Mouse (Mus musculus): ENCODE measurements around the gene Mus81. TPM values are rescaled to one million over a fixed set of nuclear protein-coding genes. Genes with fewer than 3 reads are reported as not detected.

Mus81 gene
- total RNA-seq, 1 experiment = 31.3 TPM

- H3K4me1 ChIP-seq (ENCODE audit: control insufficient read depth in 2 of 2, insufficient read depth in 2 of 2, low read length in 2 of 2, poor library complexity in 1 of 2) = peaks cover 2 to 9% of the 10 kb centered on the region in 2 experiments; a peak in 3 of 4 replicates
- TF ChIP-seq HCFC1 (IDR thresholded peaks at IDR 0.05; ENCODE audit: borderline replicate concordance, insufficient read depth, low read length) = no peak
- TF ChIP-seq ZNF384 (IDR thresholded peaks at IDR 0.05; ENCODE audit: low read depth, low read length) = no peak
- no peak for TF ChIP-seq CHD2 (IDR thresholded peaks at IDR 0.05; ENCODE audit: low read depth, low read length)
- TF ChIP-seq ZC3H11A (IDR thresholded peaks at IDR 0.05; ENCODE audit: borderline replicate concordance, low read depth, low read length) = no peak
- TF ChIP-seq MAFK (IDR thresholded peaks at IDR 0.05; ENCODE audit: insufficient read depth, low read depth, low read length) = no peak
- no peaks in the 10 kb centered on the region for H3K9me3 ChIP-seq (ENCODE audit: control insufficient read depth, insufficient read depth, low read depth, low read length)
- DNase-seq (ENCODE audit: low read depth, low spot score) = no peak
- in situ Hi-C loops (cut with MboI; ENCODE audit: low sequenced_read_pairs in 2 of 2, unreplicated experiment in 2 of 2) = no loop called here
- peak overlapping the region; percentile 77 to 96 for H3K4me3 ChIP-seq (ENCODE audit: insufficient read depth in 1 of 2, low read depth in 1 of 2, low read length in 2 of 2, poor library complexity in 1 of 2, severe bottlenecking in 1 of 2)
- H3K9ac ChIP-seq (ENCODE audit: insufficient read depth, low read depth, low read length, poor library complexity, severe bottlenecking) = peak overlapping the region; percentile 81
- H3K36me3 ChIP-seq (ENCODE audit: control insufficient read depth, insufficient read depth, low read length, poor library complexity, severe bottlenecking) = 0 out of 2 replicates have a peak, but pooled peaks cover 5% of the 10 kb centered on the region
- no peak overlapping the region for H3K27ac ChIP-seq (ENCODE audit: insufficient read depth, low read depth, low read length, poor library complexity, severe bottlenecking)
Measured at GRCm38 (mm10) chr19:5456241-5456921, 31.8 kb downstream of the Mus81 start.

- Histone ChIP-seq H3K36me3 (ENCODE audit: control insufficient read depth, insufficient read depth, low read length, poor library complexity, severe bottlenecking) (0 out of 2 replicates have a peak, but pooled peaks cover 5% of the 10 kb centered on the region), H3K27ac (ENCODE audit: insufficient read depth, low read depth, low read length, poor library complexity, severe bottlenecking) (no peak overlapping the region), H3K4me1 (ENCODE audit: control insufficient read depth in 2 of 2, insufficient read depth in 2 of 2, low read length in 2 of 2, poor library complexity in 1 of 2) (peaks cover 2 to 9% of the 10 kb centered on the region in 2 experiments; a peak in 3 of 4 replicates), H3K9ac (ENCODE audit: insufficient read depth, low read depth, low read length, poor library complexity, severe bottlenecking) (peak overlapping the region; percentile 81; the same call in 1 of the 2 replicates), H3K9me3 (ENCODE audit: control insufficient read depth, insufficient read depth, low read depth, low read length) (no peaks in the 10 kb centered on the region), H3K4me3 (ENCODE audit: insufficient read depth in 1 of 2, low read depth in 1 of 2, low read length in 2 of 2, poor library complexity in 1 of 2, severe bottlenecking in 1 of 2) (peak overlapping the region; percentile 77 to 96; a peak in 3 of 4 replicates)
- no peak for DNase-seq (ENCODE audit: low read depth, low spot score)
- no peak for TF ChIP-seq ZC3H11A (IDR thresholded peaks at IDR 0.05; ENCODE audit: borderline replicate concordance, low read depth, low read length)
- no peak for TF ChIP-seq ZNF384 (IDR thresholded peaks at IDR 0.05; ENCODE audit: low read depth, low read length)
- TF ChIP-seq MAFK (IDR thresholded peaks at IDR 0.05; ENCODE audit: insufficient read depth, low read depth, low read length) = no peak
- in situ Hi-C loops (cut with MboI; ENCODE audit: low sequenced_read_pairs in 2 of 2, unreplicated experiment in 2 of 2) = no loop called here
Measured at GRCm38 (mm10) chr19:5455568-5455967, 32.6 kb downstream of the Mus81 start.

GRCm38 (mm10) chr19:5455037-5455436, 33.2 kb downstream of the Mus81 start:
- H3K4me3 ChIP-seq (ENCODE audit: insufficient read depth in 1 of 2, low read depth in 1 of 2, low read length in 2 of 2, poor library complexity in 1 of 2, severe bottlenecking in 1 of 2) = peak overlapping the region; percentile 1 to 22; a peak in 1 of 4 replicates
- in situ Hi-C loops (cut with MboI; ENCODE audit: low sequenced_read_pairs in 2 of 2, unreplicated experiment in 2 of 2) = no loop called here
- H3K9ac ChIP-seq (ENCODE audit: insufficient read depth, low read depth, low read length, poor library complexity, severe bottlenecking) = no peak overlapping the region
- peaks cover 2 to 9% of the 10 kb centered on the region in 2 experiments; a peak in 3 of 4 replicates for H3K4me1 ChIP-seq (ENCODE audit: control insufficient read depth in 2 of 2, insufficient read depth in 2 of 2, low read length in 2 of 2, poor library complexity in 1 of 2)
- H3K27ac ChIP-seq (ENCODE audit: insufficient read depth, low read depth, low read length, poor library complexity, severe bottlenecking) = no peak overlapping the region
- H3K9me3 ChIP-seq (ENCODE audit: control insufficient read depth, insufficient read depth, low read depth, low read length) = no peaks in the 10 kb centered on the region
- TF ChIP-seq CHD2 (IDR thresholded peaks at IDR 0.05; ENCODE audit: low read depth, low read length) (no peak), ZC3H11A (IDR thresholded peaks at IDR 0.05; ENCODE audit: borderline replicate concordance, low read depth, low read length) (no peak), HCFC1 (IDR thresholded peaks at IDR 0.05; ENCODE audit: borderline replicate concordance, insufficient read depth, low read length) (no peak), MAFK (IDR thresholded peaks at IDR 0.05; ENCODE audit: insufficient read depth, low read depth, low read length) (no peak), ZNF384 (IDR thresholded peaks at IDR 0.05; ENCODE audit: low read depth, low read length) (no peak)
- 0 out of 2 replicates have a peak, but pooled peaks cover 5% of the 10 kb centered on the region for H3K36me3 ChIP-seq (ENCODE audit: control insufficient read depth, insufficient read depth, low read length, poor library complexity, severe bottlenecking)
- DNase-seq (ENCODE audit: low read depth, low spot score) = no peak

- no peak for DNase-seq (ENCODE audit: low read depth, low spot score)
- TF ChIP-seq ZNF384 (IDR thresholded peaks at IDR 0.05; ENCODE audit: low read depth, low read length) (no peak), MAFK (IDR thresholded peaks at IDR 0.05; ENCODE audit: insufficient read depth, low read depth, low read length) (no peak), HCFC1 (IDR thresholded peaks at IDR 0.05; ENCODE audit: borderline replicate concordance, insufficient read depth, low read length) (no peak), ZC3H11A (IDR thresholded peaks at IDR 0.05; ENCODE audit: borderline replicate concordance, low read depth, low read length) (no peak), CHD2 (IDR thresholded peaks at IDR 0.05; ENCODE audit: low read depth, low read length) (no peak)
- H3K27ac ChIP-seq (ENCODE audit: insufficient read depth, low read depth, low read length, poor library complexity, severe bottlenecking) = no peak overlapping the region
- 0 out of 2 replicates have a peak, but pooled peaks cover 5% of the 10 kb centered on the region for H3K36me3 ChIP-seq (ENCODE audit: control insufficient read depth, insufficient read depth, low read length, poor library complexity, severe bottlenecking)
- H3K9me3 ChIP-seq (ENCODE audit: control insufficient read depth, insufficient read depth, low read depth, low read length) = no peaks in the 10 kb centered on the region
- no peak overlapping the region for H3K4me3 ChIP-seq (ENCODE audit: insufficient read depth in 1 of 2, low read depth in 1 of 2, low read length in 2 of 2, poor library complexity in 1 of 2, severe bottlenecking in 1 of 2)
- peaks cover 2 to 11% of the 10 kb centered on the region in 2 experiments; a peak in 3 of 4 replicates for H3K4me1 ChIP-seq (ENCODE audit: control insufficient read depth in 2 of 2, insufficient read depth in 2 of 2, low read length in 2 of 2, poor library complexity in 1 of 2)
- H3K9ac ChIP-seq (ENCODE audit: insufficient read depth, low read depth, low read length, poor library complexity, severe bottlenecking) = no peak overlapping the region
- in situ Hi-C loops (cut with MboI; ENCODE audit: low sequenced_read_pairs in 2 of 2, unreplicated experiment in 2 of 2) = no loop called here
Measured at GRCm38 (mm10) chr19:5451766-5452165, 36.4 kb downstream of the Mus81 start.

Measured in ES-E14 (cell line).